Mouse (Mus musculus) kidney, adult 2 months (tissue): ENCODE measurements around the gene Acly.

Source experiments
- CTCF ChIP-seq: fragments of 200-500 bp; conservative IDR thresholded peaks from 2 replicates; pipeline ENCODE4 v1.5.1; 2011; ENCODE audit warnings: low read depth, mild to moderate bottlenecking, control low read depth, low read length, moderate library complexity, mixed read lengths; ENCODE audit not compliant: insufficient read depth, insufficient read length
- POLR2A ChIP-seq: fragments of 200-500 bp; IDR thresholded peaks from one replicate; pipeline ENCODE4 v1.6.1; 2011; ENCODE audit warnings: low read depth, low read length, control low read depth

DNA sequence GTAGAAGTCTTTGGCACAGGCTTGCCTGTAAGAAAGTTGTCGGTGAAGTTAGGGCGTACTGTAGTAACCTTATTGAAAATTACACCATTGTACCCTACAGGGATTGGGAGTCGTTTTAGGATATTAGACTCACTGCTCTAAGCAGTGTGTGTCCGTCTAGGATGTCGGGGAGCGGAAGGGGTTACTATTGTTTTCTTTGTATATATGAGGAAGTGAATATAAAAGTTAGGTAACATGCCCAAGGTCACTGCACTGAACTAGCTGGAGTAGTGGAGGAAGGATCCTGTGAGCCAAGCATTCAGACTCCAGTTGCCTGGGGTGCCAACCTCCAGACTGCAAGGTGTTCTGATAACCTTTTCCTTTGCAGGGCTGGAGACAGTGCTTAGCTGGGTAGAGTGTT lies 19.2 kb upstream of the Acly start:
- TF ChIP-seq POLR2A, result no peak
- TF ChIP-seq CTCF, result no peak
